Mouse (Mus musculus): ENCODE measurements around the gene Prrx2.

Gene Prrx2

GRCm38 (mm10) chr2:30823385-30824153 lies 11.2 kb upstream of the Prrx2 start:
- no peak for DNase-seq

DNA sequence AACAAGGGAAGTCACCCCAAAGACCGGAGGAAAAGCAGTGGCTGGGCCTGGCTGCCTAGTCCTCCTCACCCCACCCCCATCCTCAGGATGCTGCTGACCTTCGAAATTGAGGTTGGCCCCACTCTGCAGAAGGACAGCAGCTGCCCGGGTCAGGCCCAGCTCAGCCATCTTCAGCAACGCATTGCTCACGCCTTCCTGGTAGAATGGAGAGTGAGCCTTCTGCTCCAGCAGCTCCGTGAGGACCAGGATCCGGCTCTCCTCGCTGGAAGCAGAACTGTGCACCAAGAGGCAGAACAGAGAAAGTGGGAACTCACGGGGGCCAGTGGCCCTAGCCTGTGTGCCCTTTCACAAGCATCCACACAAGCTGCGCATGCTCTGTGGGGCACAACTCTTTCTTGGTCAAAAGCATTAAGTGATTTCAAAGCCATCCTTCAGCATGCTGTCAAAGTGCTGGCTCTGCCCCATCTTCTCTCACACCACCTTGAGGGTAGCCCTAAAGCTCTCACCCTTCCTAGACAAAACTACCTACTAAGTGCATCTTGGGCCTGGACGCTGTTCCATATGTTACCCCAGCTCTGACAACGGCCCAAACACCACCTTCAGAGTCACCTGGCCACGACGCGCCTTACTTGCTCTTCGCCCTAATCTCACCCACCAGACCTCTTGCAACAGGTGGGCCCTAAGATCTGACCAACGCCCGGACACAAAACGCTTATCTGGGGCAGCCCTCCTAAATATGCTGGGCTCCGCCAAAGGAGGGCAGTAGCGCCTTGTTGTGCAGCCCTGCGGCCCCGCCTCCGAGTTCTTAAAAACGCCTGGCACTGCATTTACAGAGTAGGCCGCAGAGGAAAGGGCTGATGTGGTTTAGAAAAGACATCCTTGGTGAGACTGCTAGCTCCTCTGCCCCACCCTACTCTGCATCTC lies 7.7 kb upstream of the Prrx2 start:
- peak; percentile 73 for DNase-seq

GRCm38 (mm10) chr2:30827749-30828475 lies 6.9 kb upstream of the Prrx2 start:
- DNase-seq = peak; percentile 96

GRCm38 (mm10) chr2:30829315-30829714 lies 5.5 kb upstream of the Prrx2 start:
- no peak for DNase-seq

- peak; percentile 72 for DNase-seq
Measured at GRCm38 (mm10) chr2:30830283-30830795, 4.4 kb upstream of the Prrx2 start, which contains the start of gene Asb6. Gene Asb6 (minus strand): TSS chr2:30830333.

DNA sequence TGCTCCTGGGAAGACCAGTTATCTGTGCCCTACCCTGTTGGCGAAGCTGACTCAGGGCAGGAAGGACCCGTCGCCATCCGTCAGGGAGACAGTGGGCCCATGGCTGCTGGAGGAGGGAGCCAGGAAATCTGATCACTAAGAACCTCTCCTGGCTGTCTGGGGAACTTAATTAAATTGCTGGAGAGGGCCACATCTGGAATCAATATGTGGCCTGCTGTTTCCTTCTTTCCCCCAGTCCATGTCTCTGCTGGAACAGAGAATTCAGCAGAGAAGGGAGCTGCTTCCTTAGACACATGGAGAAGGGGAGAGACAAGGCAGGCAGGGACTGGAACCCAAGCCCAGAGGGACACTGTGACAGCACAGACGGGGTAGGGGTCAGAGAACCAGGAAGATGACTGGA lies 1.1 kb upstream of the Prrx2 start:
- peak; percentile 77 for DNase-seq

DNA sequence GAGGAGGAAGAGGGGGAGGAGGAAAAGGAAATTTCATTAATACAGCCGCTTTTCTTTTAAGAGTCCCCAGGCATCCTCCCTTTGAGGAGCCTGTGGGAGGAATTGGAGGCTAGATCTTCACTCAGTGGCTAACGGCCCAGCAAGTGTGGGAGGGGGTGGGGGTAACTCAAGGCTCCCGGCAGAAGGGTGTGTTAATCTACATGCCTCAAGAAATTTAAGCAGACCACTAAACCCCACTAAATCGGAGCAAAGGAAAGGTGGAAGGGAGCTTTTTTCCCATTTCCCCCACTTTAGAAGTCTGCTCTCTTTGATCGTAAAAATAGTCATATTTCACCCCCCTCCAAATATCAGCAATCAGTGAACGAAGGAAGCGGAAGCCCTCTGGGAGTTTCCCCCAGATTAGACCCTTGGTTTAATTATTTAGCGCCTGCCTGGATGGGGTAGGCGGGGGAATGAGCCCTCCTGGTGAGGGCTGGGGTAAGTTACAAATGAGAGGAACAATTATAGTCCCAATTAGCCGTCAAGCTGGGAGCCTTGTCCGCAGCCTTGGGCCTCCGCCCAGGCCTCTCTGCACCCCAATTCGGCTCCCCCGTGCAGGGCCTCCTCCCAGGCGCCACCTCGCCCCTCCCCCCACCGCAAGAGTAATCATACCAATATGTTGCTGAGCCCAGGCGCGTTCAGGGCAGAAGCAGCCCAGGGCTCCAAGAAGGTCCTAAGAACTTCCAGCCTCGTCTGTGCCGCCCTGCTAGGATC lies 1.6 kb downstream of the Prrx2 start:
- peak; percentile 73 for DNase-seq

DNA sequence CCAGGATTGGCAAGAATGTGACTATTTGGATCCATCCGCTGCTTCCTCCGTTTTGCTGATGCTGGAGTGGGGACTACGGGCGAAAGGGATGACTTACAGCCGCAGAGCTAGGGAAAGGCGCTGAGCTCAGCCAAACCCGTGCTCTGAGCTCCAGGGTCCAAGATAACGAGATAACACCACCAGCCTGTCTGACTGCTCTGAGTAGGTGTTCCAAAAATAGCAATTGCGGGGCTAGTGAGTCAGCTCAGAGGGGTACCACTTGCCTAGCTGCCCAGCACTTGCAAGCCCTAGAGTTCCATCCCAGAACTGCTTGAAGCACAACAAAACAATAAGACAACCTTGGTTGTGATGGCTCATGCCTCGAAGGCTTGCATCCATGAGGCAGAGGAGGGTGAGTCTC lies 7.8 kb downstream of the Prrx2 start:
- DNase-seq = no peak

DNA sequence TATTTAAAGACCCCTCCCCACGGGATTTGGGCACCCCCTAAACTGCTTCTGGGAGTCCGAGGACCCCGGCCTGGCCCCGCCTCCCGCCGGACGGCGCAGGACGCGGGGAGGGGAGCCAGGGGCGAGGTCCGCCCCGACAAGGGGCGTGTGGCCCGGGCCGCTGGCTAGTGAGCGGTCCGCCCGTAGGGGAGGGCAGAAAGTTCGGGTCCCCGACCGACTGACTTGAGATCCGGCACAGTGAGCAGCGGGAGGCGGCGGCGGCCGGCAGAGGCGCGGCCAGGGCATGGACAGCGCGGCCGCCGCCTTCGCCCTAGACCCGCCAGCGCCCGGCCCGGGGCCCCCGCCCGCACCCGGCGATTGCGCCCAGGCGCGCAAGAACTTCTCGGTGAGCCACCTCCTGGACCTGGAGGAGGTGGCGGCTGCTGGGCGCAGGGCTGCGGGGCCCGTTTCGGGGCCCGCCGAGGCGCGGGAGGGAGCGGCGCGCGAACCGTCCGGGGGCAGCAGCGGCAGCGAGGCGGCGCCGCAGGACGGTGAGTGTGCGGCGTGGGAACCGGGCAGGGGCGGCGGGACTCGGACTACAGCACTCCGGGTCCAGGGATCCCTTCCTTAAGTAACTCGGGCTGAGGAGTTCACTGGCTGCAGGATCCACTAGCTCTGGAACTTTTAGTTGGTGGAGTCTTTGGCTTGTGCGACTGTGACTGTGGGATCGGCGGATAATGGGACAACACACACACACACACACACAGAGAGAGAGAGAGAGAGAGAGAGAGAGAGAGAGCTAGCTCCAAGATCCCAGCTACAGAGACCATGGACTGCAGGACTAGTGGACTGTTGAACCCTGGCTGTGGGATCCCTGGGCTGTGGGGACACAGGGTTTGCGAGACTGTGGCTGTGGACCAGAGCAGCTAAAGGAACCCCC lies 10.6 kb downstream of the Prrx2 start:
- DNase-seq = peak; percentile 75

DNA sequence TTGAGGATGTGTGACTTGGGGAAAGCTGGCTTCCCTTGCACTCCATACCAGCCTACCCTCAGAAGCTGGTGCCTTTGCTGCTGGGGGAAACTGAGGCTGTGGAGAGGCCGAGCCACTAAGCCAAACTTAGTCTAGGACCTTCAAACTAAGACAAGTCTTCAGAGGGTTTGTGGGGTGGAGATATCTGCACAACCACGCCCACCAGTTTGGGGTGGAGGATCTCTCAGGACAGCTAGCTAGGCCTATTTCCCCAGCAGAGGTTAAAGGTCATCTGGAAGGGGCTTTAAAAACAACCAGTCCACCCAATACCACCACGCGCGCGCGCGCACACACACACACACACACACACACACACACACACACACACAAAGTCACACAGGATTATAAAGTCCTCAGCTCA lies 11.5 kb downstream of the Prrx2 start:
- DNase-seq = no peak

- no peak for DNase-seq
Measured at GRCm38 (mm10) chr2:30846723-30847122, 12.0 kb downstream of the Prrx2 start.

DNA sequence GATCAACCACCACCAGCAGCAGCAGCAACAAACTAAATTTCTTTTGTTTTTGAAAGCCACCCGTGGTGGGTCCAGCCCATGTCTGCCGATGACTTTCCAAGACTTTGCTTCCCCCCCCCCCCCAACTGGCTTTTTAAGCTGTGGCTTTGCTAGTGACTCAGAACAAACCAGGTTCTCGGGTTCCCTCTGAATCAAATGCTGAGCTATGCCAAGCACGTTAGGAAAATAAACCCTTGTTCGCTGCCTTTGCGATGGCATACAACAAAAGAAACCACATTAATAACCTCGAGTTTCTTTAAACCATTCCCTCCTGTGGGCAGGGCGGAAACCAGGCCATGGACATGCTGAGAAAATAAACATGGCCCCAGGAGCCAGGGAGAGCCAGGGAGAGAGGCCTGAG lies 13.4 kb downstream of the Prrx2 start:
- DNase-seq = no peak

GRCm38 (mm10) chr2:30850581-30850980 lies 15.8 kb downstream of the Prrx2 start:
- DNase-seq = no peak

DNA sequence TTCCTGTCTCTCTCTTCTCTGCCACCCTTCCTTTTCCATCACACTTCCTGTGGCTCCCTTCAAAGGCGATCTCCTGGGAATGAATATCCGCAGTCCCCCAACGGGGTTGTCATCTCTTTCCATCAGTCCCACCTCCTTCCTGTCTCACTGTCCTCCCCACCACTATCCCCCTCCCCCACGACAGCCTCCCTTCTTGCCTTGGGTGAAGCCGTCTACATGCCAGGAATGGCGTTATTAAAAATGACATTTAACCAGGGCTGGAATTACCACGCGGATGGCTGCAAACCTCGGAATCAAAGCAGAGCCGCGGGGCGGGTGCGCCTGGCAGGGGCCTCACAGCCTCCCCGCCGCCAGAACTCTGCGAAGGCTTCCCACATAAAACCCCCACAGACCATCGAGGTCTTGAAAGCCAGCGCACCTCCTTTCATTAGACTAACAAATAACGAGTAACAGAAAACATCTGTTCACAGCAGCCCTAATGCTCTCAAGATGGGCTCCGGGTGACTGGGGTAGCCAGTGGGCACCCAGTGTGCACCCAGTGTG lies 18.1 kb downstream of the Prrx2 start:
- peak; percentile 64 for DNase-seq

DNA sequence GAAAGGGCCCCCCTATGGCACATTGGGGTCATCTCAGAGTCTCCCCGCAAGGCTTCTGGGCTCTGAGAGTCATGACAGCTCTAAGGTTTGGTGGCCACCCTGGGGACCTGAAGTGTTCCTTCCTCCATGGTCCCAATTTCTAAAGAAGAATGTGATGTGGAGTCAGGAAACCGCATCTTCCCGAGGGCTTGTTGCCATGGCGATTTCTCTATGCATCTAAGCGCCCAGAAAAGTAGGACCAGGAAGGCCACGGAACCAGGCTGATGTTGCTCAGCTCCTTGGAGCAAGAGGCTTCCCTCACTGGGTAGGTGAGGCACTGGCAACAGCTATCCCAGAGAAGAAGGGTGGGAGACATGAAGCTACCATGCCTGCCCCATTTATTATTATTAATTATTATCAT lies 22.3 kb downstream of the Prrx2 start:
- DNase-seq = no peak

DNA sequence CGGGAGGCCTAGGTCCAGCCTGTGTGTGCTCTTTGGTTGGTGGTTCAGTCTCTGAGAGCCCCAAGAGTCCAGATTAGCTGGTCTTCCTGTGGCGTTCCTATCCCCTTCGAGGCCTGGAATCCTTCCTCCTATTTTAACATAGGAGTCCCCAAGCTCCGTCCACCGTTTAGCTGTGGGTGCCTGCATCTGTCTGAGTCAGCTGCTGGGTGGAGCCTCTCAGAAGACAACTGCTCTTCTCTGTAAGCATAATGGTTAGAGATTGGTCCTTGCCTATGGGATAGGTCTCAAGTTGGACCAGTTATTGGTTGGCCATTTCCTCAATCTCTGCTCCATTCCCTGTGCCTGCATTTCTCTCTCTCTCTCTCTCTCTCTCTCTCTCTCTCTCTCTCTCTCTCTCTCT lies 25.0 kb downstream of the Prrx2 start:
- DNase-seq = no peak

DNA sequence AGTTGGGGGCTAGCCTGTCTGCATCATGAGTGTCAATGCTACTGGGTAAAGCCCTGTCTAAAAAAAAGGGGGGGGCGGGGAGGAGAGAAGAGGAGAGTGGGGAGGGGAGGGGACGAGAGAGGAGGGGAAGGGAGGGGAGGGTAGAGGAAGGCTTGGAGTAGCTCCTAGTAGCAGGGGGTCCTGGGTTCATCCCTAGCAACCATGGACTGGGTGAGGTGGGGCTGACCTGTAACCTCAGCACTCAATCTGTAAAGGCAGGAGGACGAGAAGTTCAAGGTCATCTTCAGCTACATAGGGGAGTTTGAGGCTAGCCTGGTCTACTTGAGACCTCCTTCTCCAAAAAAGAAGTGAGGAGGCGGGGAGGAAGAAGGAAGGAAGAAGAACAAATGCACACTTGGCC lies 27.3 kb downstream of the Prrx2 start:
- DNase-seq = no peak

DNA sequence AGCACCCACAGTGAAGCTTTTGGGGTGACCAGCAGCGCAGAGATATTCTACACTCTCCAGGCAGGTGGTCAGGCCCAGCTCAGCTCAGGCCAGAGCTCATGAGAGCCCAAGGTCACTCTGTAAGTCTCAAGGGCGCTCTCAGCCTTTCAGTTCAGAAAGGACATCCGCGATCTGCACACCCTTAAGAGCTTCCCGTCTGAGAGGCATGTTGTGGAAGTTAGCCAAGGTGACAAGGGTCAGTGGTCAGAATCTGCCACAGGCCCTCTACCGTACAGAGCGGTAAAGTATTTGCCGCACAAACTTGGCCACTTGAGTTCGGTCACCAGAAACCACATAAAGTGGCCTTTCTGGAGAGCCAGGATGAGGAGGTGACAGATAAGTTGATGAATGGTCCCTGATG lies 28.8 kb downstream of the Prrx2 start:
- no peak for DNase-seq

- peak; percentile 78 for DNase-seq
Measured at GRCm38 (mm10) chr2:30864968-30865381, 30.2 kb downstream of the Prrx2 start.

- no peak for DNase-seq
Measured at GRCm38 (mm10) chr2:30865426-30865825, 30.7 kb downstream of the Prrx2 start.

GRCm38 (mm10) chr2:30870863-30871262 lies 36.1 kb downstream of the Prrx2 start:
- no peak for DNase-seq

All from embryo, embryonic 11 days (tissue).